In genomic region chr9:29457976-29458572, GRCm38 (mm10) we compare ENCODE assay signal across 7 mouse cellular contexts.
DNase-seq lines count a peak whose midpoint lies in the region; ATAC-seq and TF ChIP-seq lines count a peak whose summit lies in the region.

No protein-coding gene starts in this region.

- ATAC-seq in midbrain, embryonic 12.5 days (ENCODE audit: low FRiP score, low read depth): peak; percentile 75
- ATAC-seq in stomach, postnatal 0 days (ENCODE audit: low FRiP score, low TSS enrichment): no peak

- H3K4me2 ChIP-seq in midbrain, embryonic 12.5 days (replicated peaks): peak overlapping the region; percentile 27; the same call in 1 of the 2 replicates
- H3K4me2 ChIP-seq in stomach, postnatal 0 days (replicated peaks; ENCODE audit: low read depth): no peak overlapping the region

- no peak overlapping the region for H3K27ac ChIP-seq in midbrain, embryonic 12.5 days (replicated peaks)
- H3K27ac ChIP-seq in stomach, postnatal 0 days (replicated peaks): no peak overlapping the region

- peak; percentile 80 for TF ChIP-seq CTCF in stomach, postnatal 0 days (IDR thresholded peaks at IDR 0.05; ENCODE audit: low read depth)

- DNase-seq in adrenal gland, adult 8-10 months: peak; percentile 11
- peak; percentile 90 for DNase-seq in cerebellum, postnatal 10 days
- DNase-seq in frontal cortex, adult 2 months (ENCODE audit: extremely low spot score in 1 of 2, low spot score in 1 of 2): peak; percentile 36 to 87
- peak; percentile 66 for DNase-seq in hindlimb bud, embryonic 11.5 days (ENCODE audit: extremely low spot score, low read depth, low spot score)
- peak; percentile 53 for DNase-seq in left cerebral cortex, adult 11 months (ENCODE audit: low spot score)
- peak; percentile 57 for DNase-seq in stomach, postnatal 0 days (ENCODE audit: low spot score)

- TF ChIP-seq EP300 in stomach, postnatal 0 days (optimal IDR thresholded peaks at IDR 0.05): no peak

- H3K9me3 ChIP-seq in midbrain, embryonic 12.5 days: no peaks in the 10 kb centered on the region
- no peaks in the 10 kb centered on the region for H3K9me3 ChIP-seq in stomach, postnatal 0 days (ENCODE audit: control insufficient read depth, low read length)

- no peaks in the 10 kb centered on the region; the same call in 1 of the 2 replicates for H3K27me3 ChIP-seq in midbrain, embryonic 12.5 days
- no peaks in the 10 kb centered on the region for H3K27me3 ChIP-seq in stomach, postnatal 0 days (ENCODE audit: control insufficient read depth, insufficient read depth, low read length)

- peaks cover 4% of the 10 kb centered on the region for H3K4me1 ChIP-seq in midbrain, embryonic 12.5 days
- no peaks in the 10 kb centered on the region for H3K4me1 ChIP-seq in stomach, postnatal 0 days (replicated peaks; ENCODE audit: control insufficient read depth, insufficient read depth)

- H3K9ac ChIP-seq in midbrain, embryonic 12.5 days (replicated peaks): no peak overlapping the region
- no peak overlapping the region for H3K9ac ChIP-seq in stomach, postnatal 0 days (ENCODE audit: low read length)

- no peaks in the 10 kb centered on the region for H3K36me3 ChIP-seq in midbrain, embryonic 12.5 days
- no peaks in the 10 kb centered on the region for H3K36me3 ChIP-seq in stomach, postnatal 0 days (ENCODE audit: control insufficient read depth, insufficient read depth, low read length)

- no peak overlapping the region for H3K4me3 ChIP-seq in midbrain, embryonic 12.5 days
- H3K4me3 ChIP-seq in stomach, postnatal 0 days (ENCODE audit: low read depth, low read length): no peak overlapping the region

- 9% methylated on average over 5 of the region's 5 CpGs for WGBS in midbrain, embryonic 12.5 days
- 17% methylated on average over 5 of the region's 5 CpGs for WGBS in stomach, postnatal 0 days

Comparison
In these comparisons a context has a peak if more than half of its experiments do, and no peak if none do; other contexts are left out.
1. DNase-seq: peak in every context shown above with its lines; median percentile 90 in cerebellum, postnatal 10 days; 66 in hindlimb bud, embryonic 11.5 days; 62 in frontal cortex, adult 2 months; 57 in stomach, postnatal 0 days; 53 in left cerebral cortex, adult 11 months; 11 in adrenal gland, adult 8-10 months.